Mouse (Mus musculus) bone marrow macrophage, adult 2 months (primary cell): ENCODE data around the gene Fam219b. TPM values are rescaled to one million over a fixed set of nuclear protein-coding genes. Genes with fewer than 3 reads are reported as not detected.

ENCODE experiments used
- H3K27ac ChIP-seq: 2 replicates; pipeline ENCODE4 v1.5.1; 2012; ENCODE audit warnings: low read depth, low read length; ENCODE audit not compliant: insufficient read depth
- H3K4me1 ChIP-seq: 2 replicates; pipeline ENCODE4 v1.6.1; 2012; ENCODE audit warnings: low read length; ENCODE audit not compliant: control insufficient read depth, insufficient read depth
- H3K4me3 ChIP-seq: 2 replicates; pipeline ENCODE4 v1.5.1; 2012; ENCODE audit warnings: mild to moderate bottlenecking, low read length, moderate library complexity; ENCODE audit not compliant: insufficient read depth
- CTCF ChIP-seq: IDR thresholded peaks from 2 replicates; pipeline ENCODE4 v1.5.1; 2012; ENCODE audit warnings: low read depth, mild to moderate bottlenecking, low read length, moderate library complexity
- POLR2A ChIP-seq: IDR thresholded peaks from 2 replicates; pipeline ENCODE4 v1.6.1; 2012; ENCODE audit warnings: mild to moderate bottlenecking, low read depth, low read length, borderline replicate concordance
- polyA plus RNA-seq: library from polyadenylated mRNA; stranded (reverse); fragments of >200 nt; gene quantifications from 2 replicates; pipeline ENCODE4 v1.2.4, GENCODE M21; 2012; ENCODE audit not compliant: missing spikeins, insufficient read depth, insufficient read length

The Fam219b gene
- polyA plus RNA-seq, 1 experiment, result 15.5 TPM

DNA sequence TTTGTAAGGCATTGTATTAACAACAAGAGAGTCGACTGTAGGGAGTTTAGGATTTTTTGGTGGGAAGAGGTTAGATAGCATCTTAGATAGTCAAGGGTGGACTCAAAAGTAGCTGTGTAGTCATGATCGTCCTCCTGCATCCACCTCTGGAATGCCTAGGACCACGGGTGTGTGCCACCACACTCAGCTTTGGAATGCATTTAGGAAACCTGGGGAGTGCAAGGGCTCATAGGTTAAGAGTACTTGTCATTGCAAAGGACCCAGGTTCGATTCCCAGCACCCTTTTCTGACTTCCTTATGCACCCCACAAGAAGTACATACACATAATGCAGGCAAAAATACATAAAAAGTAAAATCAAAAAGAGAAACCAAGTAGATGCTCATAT lies 14.5 kb upstream of the Fam219b start:
- TF ChIP-seq CTCF (no peak), POLR2A (no peak)
- no peak overlapping the region for H3K27ac ChIP-seq
- peaks cover 30% of the 10 kb centered on the region for H3K4me1 ChIP-seq
- H3K4me3 ChIP-seq, result peak overlapping the region; percentile 82

GRCm38 (mm10) chr9:57523754-57524153 lies 13.6 kb upstream of the Fam219b start:
- peaks cover 35% of the 10 kb centered on the region for H3K4me1 ChIP-seq
- peak overlapping the region; percentile 74 for H3K27ac ChIP-seq
- H3K4me3 ChIP-seq, result no peak overlapping the region
- TF ChIP-seq CTCF (no peak), POLR2A (no peak)

GRCm38 (mm10) chr9:57524439-57524838 lies 12.9 kb upstream of the Fam219b start:
- H3K27ac ChIP-seq, result peak overlapping the region; percentile 10
- no peak for TF ChIP-seq CTCF
- TF ChIP-seq POLR2A, result no peak
- peak overlapping the region; percentile 10; the same call in 1 of the 2 replicates for H3K4me3 ChIP-seq
- H3K4me1 ChIP-seq, result peaks cover 36% of the 10 kb centered on the region

GRCm38 (mm10) chr9:57525516-57525915 lies 11.8 kb upstream of the Fam219b start:
- no peak overlapping the region for H3K4me3 ChIP-seq
- TF ChIP-seq POLR2A (no peak), CTCF (no peak)
- H3K4me1 ChIP-seq, result peaks cover 36% of the 10 kb centered on the region
- no peak overlapping the region for H3K27ac ChIP-seq

DNA sequence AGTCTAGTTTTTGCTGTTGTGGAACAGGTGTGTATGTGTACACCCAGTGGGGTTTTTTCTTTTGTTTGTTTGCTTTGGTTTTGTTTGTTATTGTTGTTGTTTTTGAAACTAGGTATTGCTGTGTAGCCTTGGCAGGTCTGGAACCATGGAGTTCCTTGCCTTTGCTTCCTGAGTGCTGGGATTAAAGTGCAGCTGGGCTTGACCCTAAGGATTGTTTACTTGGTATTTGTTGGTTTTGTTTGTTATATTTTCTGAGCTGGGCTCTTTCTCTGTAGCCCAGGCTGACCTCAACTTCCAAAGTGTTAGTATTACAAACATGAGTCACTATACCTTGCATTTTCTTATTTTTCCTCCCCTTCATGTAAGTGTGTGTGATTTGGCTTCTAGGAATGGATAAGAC lies 10.9 kb upstream of the Fam219b start:
- Histone ChIP-seq H3K27ac (no peak overlapping the region), H3K4me1 (peaks cover 36% of the 10 kb centered on the region), H3K4me3 (no peak overlapping the region)
- TF ChIP-seq POLR2A, result no peak
- TF ChIP-seq CTCF, result no peak

GRCm38 (mm10) chr9:57531946-57532345 lies 5.4 kb upstream of the Fam219b start:
- no peak overlapping the region for H3K27ac ChIP-seq
- H3K4me3 ChIP-seq, result no peak overlapping the region
- peaks cover 19% of the 10 kb centered on the region for H3K4me1 ChIP-seq
- no peak for TF ChIP-seq POLR2A
- no peak for TF ChIP-seq CTCF

- H3K27ac ChIP-seq, result no peak overlapping the region
- TF ChIP-seq POLR2A (no peak), CTCF (no peak)
- H3K4me1 ChIP-seq, result peaks cover 21% of the 10 kb centered on the region
- H3K4me3 ChIP-seq, result peak overlapping the region; percentile 90
Measured at GRCm38 (mm10) chr9:57536362-57536761, 966 bp upstream of the Fam219b start.

DNA sequence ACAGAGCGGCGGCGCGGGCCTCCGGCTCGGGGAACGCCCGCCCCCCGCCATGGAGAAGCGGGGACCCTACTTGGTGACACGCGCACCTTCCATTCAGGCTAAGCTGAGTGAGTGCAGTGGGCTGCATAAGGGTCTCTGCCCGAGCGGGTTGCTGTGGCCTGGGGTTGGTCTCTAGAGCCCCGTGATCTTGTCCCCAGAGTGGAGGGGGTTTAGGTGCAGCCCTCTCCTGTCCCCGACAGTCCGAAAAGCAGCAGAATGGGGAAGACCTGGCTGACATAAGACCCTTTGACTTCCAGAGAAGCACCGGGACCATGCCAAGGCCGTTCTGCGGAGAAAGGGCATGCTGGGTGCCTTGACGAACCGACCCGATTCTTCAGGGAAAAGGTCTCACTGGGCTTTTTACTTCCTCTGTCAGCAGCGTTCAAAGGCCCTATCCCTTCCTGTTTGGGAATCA lies 427 bp downstream of the Fam219b start:
- Histone ChIP-seq H3K4me3 (peak overlapping the region; percentile 90), H3K4me1 (peaks cover 16% of the 10 kb centered on the region), H3K27ac (peak overlapping the region; percentile 84)
- no peak for TF ChIP-seq POLR2A
- no peak for TF ChIP-seq CTCF

DNA sequence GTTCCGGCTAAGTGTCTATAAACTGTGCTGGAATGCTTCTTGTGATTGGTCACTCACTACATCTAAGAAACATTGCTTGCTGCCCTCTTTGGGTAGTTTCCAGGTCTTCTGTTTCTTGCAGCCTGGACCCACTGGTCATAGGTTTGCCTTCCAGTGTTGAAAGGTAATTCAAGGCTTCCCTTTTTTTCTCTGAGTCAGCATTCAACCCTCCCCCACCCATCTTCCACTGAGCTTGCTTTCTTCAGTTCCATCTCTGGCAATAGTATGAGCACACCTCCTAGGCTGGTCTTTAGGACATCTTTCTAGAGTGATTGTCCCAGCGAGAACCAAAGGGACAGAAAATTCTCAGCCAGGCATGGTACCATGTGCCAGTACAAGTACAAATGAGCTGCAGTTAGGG lies 2.2 kb downstream of the Fam219b start:
- no peak for TF ChIP-seq POLR2A
- TF ChIP-seq CTCF, result no peak
- Histone ChIP-seq H3K27ac (no peak overlapping the region), H3K4me3 (no peak overlapping the region), H3K4me1 (peaks cover 12% of the 10 kb centered on the region; the same call in 1 of the 2 replicates)

DNA sequence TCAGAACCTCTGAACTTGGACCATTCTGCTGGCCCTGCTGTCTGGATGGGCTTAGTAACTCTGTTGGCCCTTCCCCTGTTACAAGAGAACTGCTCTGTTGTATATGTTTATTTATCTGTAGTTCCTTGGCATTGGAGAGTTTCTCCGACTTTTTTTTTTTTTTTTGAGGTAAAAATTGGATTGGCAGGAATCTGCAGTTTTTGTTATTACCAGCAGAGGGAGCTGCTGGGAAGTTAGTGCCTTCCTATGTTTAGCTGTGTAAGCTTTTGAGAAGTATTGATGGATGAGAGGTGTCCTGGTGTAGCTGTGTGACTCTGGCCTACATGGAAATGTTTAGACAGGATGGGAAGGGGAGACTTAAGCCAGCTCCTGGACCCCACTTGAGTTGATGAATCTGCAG lies 4.0 kb downstream of the Fam219b start:
- H3K4me1 ChIP-seq, result peaks cover 12% of the 10 kb centered on the region; the same call in 1 of the 2 replicates
- H3K27ac ChIP-seq, result no peak overlapping the region
- TF ChIP-seq POLR2A, result no peak
- no peak for TF ChIP-seq CTCF
- no peak overlapping the region for H3K4me3 ChIP-seq

DNA sequence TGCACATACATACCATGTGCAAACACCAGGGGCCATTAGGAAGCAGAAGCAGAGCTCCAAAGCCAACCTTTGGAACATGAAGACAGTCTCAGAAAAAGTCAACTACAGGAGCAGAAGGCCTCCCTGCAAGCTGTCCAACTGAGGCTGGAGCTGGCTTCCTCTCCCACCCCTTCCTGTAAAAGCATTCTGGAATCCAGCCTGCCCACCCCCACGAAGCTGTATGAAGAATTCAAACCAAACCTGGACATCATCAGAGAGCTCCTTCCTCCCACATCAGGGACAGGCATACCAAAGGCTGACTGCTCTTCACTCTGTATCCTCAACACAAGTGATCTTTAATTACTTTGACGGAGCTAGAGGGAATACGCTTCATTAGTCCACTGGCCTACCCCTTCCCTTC lies 6.6 kb downstream of the Fam219b start:
- no peak for TF ChIP-seq POLR2A
- no peak for TF ChIP-seq CTCF
- H3K4me1 ChIP-seq, result peaks cover 4% of the 10 kb centered on the region; the same call in 1 of the 2 replicates
- no peak overlapping the region for H3K27ac ChIP-seq
- H3K4me3 ChIP-seq, result no peak overlapping the region
